Mouse (Mus musculus) retina, adult 2 months (tissue): Measurements from ENCODE around the gene Spata31d1a.
"Not testable (repeated sequence)": the region's sequence is repeated elsewhere in the genome, so short reads cannot be mapped to it uniquely, and the experiment has no call there.

Source experiments
- DNase-seq: peaks from one replicate; pipeline ENCODE4 v3.0.0-alpha.2; 2012; ENCODE audit warnings: low read depth, low spot score

Gene Spata31d1a

DNA sequence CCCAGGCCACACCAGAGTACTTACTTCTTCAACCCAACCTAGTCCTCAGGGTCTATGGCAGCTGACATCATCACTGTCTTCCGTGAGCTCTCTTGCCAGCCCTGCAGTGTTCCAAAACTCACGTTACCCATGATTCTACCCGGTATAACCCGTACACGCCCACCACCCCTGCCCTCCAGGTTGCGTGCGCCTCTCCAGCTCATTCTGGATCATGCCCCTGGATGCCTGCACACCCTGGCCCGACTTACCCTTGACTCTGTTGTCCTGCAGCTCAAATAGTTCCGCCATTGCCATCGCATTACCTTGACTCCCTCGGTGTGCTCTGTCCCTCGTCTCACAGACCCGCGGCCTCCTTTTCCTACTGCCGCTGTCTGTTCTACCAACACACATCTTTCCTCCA, at the start of gene Spata31d1a:
Gene Spata31d1a, minus strand, starts transcription at position 101 of the 400 bp plus-strand sequence.
- DNase-seq = no peak

DNA sequence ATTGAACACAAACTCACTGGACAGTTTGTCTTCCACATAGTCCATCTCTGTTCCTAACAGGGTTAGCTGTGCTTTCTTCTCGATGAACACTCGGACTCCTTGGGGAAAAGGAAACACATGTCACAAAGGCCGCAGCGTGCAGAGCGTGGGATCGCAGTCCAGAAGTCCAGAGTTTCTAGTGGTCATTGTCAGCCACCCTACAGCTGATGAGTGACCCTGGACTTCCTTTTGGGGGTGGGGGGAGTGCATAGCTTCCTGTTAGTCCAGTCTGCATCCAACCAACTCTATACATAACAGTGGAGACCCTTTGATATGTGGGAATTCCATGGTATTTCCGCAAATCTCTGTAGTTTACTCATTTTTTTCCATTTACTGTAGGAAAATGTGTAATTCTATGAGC, 46.8 kb upstream of the Spata31d1a start:
- DNase-seq = no peak

DNA sequence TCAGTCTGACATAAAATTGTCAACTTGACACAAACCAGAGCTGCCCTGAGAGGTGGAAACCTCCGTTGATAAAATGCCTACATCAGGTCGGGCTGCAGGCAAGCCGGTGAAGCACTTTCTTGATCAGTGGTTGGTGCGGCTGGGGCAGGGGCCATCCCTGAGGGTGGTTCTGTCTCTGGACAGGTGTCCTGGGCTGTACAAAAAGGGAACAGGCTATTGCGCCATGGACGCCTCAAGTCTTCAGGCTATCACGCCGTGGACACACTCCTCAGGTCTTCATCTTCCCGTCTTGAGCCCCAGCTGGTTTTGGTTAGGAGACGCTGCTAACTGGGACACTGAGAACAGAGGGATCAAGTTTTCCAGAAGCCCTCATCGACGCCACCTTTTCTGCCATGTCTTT, 40.2 kb upstream of the Spata31d1a start:
- no peak for DNase-seq

DNA sequence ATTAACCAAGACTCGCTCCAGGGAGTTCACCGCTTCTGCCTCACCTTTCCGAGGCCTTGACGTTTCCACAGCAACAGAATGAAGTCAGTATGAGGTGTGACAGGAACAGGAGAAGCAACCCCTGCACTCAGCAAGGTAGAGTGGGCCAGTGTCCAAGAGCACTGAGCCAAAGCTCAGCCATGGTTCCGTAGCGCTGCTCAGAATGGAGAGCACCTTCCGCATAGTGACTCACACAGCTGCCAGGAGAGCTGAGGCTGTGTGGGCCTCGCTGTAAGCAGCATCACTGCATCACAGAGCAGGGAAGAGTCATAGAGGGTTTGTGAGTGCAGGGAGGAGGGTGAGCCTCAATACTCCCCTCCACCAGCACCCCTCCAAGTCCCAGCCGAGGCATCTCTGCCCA, 36.6 kb upstream of the Spata31d1a start, which contains the start of gene 1700014D04Rik:
Gene 1700014D04Rik, minus strand, starts transcription at position 42 of the 400 bp plus-strand sequence.
- DNase-seq = no peak

DNA sequence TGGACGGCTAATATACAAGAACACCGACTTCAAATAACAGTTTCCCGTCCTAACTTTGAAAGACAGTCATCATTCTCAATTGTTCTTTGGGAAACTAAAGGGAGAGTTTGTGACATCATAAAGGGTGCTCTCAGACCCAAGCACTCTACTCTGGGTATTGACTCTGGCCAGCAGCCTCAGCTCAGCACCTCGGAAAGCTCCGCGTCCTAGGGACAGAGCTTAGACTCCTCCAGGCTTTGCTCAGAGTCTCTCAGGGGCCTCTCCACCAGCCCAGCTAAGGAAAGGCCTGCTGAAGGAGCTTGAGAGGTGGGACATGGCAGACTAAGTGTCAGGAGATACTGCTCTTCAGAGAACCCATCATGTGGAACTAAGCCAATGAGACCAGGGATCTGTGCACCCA, 36.0 kb upstream of the Spata31d1a start:
- no peak for DNase-seq

DNA sequence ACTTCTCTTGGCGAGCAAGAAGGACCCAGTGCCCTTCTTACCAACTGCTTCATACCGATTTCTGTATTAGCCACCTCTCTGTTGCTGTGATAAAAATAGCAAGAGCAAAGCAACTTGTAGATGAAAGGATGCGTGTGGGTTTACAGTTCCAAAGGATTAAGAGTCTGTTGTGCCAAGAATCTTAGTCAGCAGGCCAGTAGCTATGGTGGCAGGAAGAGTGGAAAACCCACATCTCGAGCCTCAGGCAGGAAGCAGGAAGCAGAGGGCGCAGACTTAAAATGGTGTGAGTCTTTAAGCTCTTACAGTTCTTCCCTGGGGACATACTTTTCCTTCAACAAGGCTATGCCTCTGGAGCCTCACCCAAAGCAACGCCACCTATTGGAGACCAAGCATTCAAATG, 35.3 kb upstream of the Spata31d1a start:
- no peak for DNase-seq

DNA sequence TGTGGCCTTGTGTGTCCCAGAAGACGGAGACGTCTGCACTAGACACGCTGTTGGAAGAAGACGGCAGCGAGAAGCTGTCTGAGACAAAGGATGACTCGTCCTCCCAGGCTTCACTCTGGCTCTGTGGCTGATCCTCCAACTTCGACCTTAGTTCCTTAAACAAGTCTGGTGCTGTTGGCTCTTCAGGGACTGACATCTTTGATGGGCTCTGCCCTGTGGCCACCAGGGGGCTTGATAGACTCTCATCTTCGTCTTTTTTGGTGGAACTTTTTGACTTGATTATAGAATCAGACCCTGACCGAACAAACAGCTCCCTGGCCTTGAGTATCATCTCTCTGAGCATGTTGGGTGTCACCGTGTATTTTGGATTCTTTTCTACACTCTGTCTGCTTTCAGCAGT, 31.6 kb upstream of the Spata31d1a start:
- DNase-seq = no peak

DNA sequence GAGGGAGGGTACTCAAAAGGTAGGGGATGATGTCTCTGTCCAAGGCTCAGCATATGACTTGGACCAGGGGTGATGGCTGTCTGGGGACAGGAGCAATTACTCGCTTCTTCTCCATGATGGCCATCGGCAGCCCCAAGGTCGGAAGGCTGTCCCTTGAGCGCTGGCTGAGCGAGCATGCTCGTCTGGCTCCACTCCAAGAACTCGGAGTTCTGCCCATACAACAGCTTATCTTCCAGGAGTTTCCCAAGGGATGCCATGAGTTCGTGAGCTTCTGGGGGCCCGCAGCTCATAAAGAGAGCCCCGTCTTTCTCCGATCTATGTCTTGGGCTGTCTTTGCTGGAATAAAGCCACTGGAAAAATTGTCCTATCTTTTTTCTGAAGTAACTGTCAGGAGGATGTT, 31.0 kb upstream of the Spata31d1a start:
- no peak for DNase-seq

DNA sequence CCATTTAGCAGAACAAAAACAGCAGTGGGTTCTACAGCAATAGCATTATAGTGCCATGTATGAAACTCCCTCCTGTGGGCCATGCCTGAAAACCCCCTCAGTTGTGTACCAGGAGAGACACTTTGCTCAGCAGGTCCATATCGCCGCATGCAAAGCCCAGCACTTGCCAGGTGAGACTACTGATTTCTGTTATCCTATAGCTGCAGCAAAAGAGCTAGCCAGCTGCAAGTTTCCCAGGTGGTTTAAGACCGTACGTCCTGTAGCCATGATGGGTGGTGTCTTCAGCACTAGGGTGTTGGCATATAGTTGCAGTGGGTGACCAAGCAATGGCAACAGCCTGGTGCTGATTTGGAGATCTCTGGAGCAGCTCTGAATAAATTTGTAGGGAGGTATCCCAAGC, 29.3 kb upstream of the Spata31d1a start:
- DNase-seq = no peak

DNA sequence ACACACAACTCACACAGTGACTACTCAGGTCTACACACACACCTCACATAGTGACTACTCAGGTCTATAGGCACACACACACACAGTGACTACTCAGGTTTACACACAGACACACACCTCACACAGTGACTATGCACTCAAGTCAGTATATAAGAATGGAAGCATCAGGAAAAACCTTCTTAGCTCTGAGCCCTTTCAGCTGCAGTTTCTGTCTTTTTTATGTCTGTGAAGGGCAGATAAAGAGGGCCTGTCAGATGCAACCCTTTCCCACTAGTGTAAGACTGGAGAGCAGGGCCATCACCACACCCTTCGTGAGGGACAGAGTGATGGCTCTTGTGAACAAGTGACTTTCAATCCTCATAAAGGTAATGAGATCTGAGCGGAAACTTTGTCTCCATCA, 28.3 kb upstream of the Spata31d1a start:
- DNase-seq = no peak

DNA sequence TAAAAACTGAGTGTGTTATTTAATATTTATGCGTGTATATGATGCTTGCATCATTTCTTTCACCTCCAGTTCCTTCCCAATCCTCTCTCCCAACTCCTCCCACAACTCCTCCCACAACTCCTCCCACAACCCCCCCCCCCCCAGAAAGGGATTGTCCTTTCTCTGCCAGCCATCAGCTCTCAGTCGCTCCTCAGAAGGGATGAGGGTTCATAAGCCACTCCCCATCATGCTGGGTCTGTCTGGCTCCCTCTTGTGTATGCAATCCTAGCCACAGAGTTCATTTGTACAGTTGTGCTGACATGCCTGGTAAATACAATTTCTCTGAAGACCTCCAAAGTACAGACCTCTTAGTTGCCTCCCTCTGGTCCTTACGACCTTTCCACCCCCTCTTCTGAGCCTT, 25.1 kb upstream of the Spata31d1a start:
- peak; percentile 20 for DNase-seq

DNA sequence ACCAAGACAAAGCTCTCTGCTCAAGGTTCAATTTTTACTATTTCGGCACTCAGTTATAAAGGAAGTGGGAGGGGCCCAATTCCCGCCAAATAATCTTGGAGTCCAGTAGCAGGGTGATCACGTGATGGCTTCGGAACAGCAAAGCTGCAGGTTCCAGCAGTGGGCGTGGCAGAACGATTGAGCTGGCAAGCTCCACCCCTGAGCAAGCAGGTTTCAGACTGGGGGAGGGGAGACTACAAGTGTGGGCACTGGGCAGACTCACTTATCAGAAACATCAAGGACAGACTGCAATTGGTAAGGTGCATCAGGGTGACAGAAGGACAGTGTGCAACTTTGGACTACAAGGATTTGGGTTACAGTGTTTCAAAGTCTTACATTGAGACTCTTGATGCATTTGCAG, 24.2 kb upstream of the Spata31d1a start:
- not testable (repeated sequence) for DNase-seq

DNA sequence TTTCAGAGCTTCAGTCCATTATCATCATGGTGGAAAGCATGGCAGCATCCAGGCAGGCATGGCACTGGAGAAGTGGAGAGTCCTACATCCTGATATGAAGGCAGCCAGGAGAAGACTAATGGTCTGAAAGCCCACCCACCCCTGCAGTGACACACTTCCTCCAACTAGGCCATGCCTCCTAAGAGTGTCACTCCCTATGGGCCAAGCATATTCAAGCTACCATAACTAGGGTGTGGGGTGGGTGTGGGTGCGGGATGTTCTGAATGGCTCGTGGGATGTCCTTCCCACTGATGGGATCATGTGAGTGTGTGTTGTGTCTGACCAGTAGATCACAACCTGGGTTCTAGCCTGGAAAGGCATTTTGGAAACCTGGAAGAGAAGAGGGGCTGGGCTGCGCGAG, 23.8 kb upstream of the Spata31d1a start:
- DNase-seq = no peak

DNA sequence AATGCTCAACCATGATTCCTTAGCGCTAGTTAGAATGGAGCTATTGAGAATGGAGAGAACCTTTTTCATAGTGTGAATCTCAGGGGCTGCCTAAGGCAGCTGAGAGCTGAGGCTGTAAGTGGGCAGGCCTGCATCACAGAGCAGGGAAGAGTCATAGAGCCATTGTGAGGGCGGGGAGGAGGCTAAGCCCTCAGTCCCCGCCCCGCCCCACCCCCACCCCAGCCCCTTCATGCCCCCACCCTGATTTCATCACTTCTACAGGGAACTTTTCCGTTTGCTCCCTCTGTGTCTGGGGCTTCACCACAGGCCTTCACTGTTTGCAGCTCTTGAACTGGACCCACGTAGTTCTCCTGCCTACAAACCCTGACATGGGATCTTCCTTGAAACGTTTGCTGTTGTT, 21.5 kb upstream of the Spata31d1a start, which contains the start of gene Spata31d1d:
Gene Spata31d1d, minus strand, starts transcription at position 101 of the 400 bp plus-strand sequence.
- no peak for DNase-seq

DNA sequence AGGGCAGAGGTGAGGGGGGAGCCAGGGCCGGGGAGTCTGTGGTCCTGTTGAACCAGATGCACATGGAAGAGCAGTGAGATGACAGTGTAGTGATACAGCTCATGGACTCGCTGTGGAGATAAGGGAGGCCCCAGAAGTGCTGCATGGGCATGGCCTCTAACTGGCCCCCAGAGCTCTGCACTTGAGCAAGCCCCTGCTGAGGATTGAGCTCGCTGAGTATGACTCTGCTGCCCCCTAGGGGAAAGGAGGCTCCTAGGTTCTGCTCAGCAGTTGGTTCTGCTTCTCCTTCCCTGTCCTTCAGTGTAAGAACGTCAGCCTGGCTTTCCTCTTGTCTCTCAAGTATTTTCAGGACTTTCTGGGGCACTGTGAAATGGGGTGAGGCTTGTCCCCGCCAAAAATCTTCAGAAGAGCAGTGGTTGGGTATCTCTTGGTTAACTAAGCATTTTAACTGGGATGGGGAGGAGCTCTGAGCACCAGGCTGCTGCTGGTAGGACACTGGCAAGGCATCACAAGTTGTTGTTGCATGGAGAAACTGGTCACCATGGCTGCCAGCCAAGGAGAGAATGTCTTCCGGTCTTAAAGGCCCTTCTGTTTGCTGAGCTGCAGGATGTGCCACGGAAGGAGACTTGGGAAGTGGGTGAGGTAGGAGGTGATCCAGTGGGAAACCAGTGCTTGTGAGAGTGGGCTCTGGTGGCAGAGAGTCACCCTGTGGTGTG, 18.4 kb upstream of the Spata31d1a start:
- DNase-seq = peak; percentile 42

DNA sequence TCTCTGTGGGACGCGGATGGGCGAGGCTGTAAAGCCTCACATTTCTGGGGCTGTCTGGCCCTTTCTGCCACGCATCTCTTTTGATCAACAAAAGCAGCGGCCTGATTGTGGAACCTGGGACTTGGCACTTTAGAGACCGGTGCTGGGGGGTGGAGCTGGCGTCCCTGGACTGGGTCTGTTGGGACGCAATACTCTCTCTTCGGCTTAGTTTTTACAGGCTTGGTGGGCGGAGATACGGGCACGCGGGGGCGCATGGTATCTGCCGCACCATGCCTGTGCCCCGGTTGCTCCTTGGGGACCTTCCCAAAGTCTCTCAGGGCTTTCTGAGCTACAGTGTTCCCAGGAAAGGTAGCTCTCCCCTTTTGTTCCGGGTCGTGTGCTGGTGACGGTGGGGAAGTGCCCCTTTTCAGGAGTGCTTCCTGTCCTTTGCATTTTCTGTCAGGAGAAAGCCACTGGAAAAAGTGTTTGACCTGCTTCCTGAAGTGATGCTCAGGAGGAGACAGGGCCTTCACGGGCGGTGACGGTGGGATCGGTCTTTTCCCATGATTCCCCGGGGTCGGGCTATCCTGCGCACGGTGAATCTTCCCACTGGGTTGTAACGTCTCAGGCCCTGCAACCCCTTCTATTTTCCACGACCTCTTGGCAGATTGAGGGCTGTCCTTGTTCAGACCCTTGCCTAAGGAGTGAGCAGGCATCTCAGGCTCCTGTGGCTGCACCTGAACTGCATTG, 16.2 kb upstream of the Spata31d1a start:
- no peak for DNase-seq

DNA sequence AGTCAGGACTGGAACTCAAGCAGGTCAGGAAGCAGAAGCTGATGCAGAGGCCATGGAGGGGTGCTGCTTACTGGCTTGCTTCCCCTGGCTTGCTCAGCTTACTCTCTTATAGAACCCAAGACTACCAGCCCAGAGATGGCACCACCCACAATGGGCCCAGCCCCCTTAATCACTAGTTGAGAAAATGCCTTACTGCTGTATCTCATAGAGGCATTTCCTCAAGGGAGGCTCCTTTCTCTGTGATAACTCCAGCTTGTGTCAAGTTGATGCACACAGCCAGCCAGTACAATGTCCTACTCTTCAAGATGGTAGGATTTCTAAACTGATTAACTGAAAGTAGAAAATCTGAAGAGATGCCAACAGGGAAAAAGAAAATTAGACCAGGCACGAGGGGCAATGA, 12.0 kb upstream of the Spata31d1a start:
- DNase-seq = not testable (repeated sequence)

DNA sequence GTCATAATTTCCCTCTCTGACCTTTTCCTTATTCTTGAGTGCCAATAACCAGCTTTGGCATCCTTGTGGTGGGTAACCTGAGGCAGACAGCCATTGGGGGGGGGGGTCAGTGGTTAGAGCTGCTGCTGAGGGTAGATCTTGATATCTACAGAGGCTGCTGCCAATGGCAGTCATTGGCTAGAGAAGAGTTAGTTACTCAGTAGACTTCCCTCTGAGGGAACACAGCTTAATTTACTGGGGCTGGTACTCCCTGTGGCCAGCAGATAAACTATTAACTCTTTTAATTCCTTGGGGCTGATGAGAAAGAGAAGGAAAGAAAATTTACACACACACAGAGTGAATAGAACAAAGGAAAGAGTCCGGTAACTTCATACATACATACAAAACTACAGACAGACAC, 9.3 kb upstream of the Spata31d1a start:
- DNase-seq = no peak

DNA sequence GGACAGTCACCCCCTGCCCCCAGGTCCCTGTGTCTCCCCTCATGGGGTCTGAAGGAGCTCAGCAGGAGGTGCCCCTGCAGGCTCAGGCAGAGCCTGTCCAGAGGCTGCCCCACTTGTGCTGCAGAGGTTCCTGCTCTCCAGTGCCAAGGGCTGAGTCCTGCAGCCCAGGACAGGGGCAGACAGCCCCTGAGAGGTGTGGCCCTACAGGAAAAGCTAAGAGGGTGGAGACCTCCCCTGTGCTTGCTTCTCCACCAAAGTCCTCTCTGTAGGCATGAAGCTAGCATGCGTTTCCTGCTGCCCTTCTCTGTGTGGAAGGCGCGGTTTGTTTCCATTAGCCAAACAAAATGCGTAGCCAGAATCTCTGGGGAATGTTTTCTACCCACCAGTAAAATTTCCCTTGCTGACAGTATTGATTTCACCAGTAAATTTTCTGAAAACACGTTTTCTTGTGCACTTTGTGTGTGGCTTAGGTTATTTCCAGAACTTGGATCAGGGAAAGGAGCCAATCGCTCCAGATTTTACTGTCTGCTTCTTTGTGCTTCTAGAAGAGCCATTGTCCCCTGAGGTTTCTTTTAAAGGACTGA, 8.8 kb upstream of the Spata31d1a start:
- not testable (repeated sequence) for DNase-seq

DNA sequence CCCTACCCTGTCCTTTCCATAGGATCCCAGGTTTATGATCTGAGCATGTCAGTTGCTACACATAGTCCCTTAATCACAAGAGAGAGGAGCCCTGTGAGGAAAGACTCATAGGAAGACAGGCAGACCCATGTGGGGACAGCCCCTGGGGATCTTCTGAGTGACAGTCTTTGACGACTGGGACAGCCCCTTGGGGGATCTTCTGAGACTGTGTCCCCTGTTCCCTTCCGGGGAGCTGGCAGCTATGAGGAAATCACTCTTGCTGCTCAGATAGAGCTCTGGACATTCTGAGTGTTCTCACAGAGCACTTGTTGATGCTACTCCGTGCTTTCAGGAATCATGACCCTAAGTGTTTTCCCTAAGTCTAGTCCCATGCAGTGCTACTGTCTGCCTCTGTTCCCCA, 3.6 kb upstream of the Spata31d1a start:
- no peak for DNase-seq

DNA sequence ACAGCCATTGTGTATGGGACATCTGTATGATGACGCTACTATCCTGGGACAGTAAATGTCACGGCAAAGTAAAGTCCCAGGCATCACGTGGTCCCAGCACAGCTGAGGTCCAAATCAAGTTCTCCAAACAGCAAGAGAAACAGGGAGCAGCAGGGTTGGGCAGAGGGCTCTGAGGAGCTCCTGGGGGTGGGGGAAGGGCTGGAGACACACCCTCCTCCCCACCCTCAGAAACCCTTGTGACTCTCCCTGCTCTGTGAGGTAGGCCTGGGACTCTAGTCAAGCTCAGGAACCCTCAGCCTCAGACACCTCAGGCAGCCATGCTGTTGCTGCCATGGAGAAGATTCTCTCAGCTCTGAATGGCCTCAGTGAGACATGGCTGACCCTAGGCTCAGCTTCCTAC, 1.9 kb upstream of the Spata31d1a start, which contains the start of gene Spata31d1b:
Gene Spata31d1b, plus strand, starts transcription at position 301 of the 400 bp plus-strand sequence.
- DNase-seq = not testable (repeated sequence)

DNA sequence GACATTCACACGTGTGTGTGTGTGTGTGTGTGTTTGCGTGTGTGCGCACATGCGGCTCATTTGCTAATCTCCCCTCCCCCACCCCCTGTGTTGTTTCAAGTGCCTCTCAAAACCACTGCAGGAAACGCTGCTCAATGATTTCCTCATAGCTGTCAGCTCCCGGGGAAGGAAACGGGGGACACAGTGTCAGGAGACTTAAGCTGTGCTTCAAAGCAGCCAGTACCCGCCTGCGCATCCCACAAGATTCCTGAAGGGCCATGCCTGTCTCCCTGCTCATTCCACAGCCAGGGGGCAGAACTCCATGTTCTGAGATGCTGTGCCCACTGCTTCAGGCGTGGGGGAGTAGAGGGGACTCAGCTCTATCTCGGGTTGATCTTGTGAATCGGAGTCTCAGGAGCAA, 5.6 kb downstream of the Spata31d1a start:
- no peak for DNase-seq

DNA sequence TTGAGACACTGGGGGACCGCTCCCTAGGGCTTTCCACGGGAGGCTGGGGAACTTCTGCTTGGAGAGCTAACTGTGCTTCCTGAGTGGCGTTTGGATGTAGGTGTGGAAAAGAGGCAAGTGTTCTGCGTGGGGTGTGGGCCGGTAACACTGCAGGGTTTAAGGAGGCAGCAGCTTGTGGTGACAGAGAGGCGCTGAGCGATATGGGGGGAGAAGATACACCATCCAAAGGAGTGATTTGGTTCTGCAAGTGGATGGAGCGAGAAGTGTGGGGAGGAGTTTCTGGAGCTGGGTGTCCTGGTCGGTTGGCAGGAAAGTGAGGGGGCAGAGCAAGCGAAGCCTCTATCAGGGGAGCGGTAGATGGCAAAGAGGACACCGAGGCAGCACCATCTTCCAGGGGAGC, 6.6 kb downstream of the Spata31d1a start:
- DNase-seq = no peak
